Mouse (Mus musculus) myocyte (in vitro differentiated cells): ENCODE results near the gene Fstl1. TPM values are rescaled to one million over a fixed set of nuclear protein-coding genes. Genes with fewer than 3 reads are reported as not detected.

ENCODE experiments used
- H3K27me3 ChIP-seq: one replicate; pipeline ENCODE4 v1.6.1; 2011; ENCODE audit not compliant: control insufficient read depth, insufficient read depth, insufficient read length
- H3K36me3 ChIP-seq: one replicate; pipeline ENCODE4 v1.6.1; 2011; ENCODE audit not compliant: control insufficient read depth, insufficient read depth
- H3K4me2 ChIP-seq: one replicate; pipeline ENCODE4 v1.6.1; 2011; ENCODE audit warnings: low read depth, control low read depth
- H3K4me3 ChIP-seq: one replicate; pipeline ENCODE4 v1.5.1; 2011; ENCODE audit warnings: mild to moderate bottlenecking, control low read depth, moderate library complexity
- H3K79me2 ChIP-seq: one replicate; pipeline ENCODE4 v1.6.1; 2011; ENCODE audit not compliant: control insufficient read depth, insufficient read depth
- H3ac ChIP-seq: one replicate; pipeline ENCODE4 v1.6.1; 2011; ENCODE audit not compliant: control insufficient read depth, insufficient read length
- CEBPB ChIP-seq: IDR thresholded peaks from 2 replicates; pipeline ENCODE4 v1.6.1; 2011; ENCODE audit warnings: mild to moderate bottlenecking, moderate library complexity; ENCODE audit not compliant: poor library complexity, insufficient read depth, severe bottlenecking
- E2F4 ChIP-seq: IDR thresholded peaks from one replicate; pipeline ENCODE4 v1.6.1; 2011; ENCODE audit warnings: mild to moderate bottlenecking, control low read depth, moderate library complexity; ENCODE audit not compliant: insufficient read depth
- MAX ChIP-seq: IDR thresholded peaks from one replicate; pipeline ENCODE4 v1.6.1; 2011; ENCODE audit warnings: low read depth, mild to moderate bottlenecking, control low read depth
- MYOD1 ChIP-seq, 3 experiments: IDR thresholded peaks; one replicate each; pipeline ENCODE4 v1.6.1; 2011; ENCODE audit warnings: control low read depth in 2 of 3, low read depth in 2 of 3, mild to moderate bottlenecking in 2 of 3, moderate library complexity in 1 of 3; ENCODE audit not compliant: insufficient read length in 2 of 3, control insufficient read depth in 1 of 3
- MYOG ChIP-seq, 3 experiments: IDR thresholded peaks; one replicate each; pipeline ENCODE4 v1.6.1; 2011; ENCODE audit warnings: control low read depth in 2 of 3, low read depth in 2 of 3, mild to moderate bottlenecking in 2 of 3; ENCODE audit not compliant: insufficient read length in 2 of 3, control insufficient read depth in 1 of 3, insufficient read depth in 1 of 3
- POLR2A ChIP-seq: IDR thresholded peaks from one replicate; pipeline ENCODE4 v1.6.1; 2011; ENCODE audit warnings: low read depth, mild to moderate bottlenecking, control low read depth, moderate library complexity; ENCODE audit not compliant: insufficient read length
- POLR2AphosphoS2 ChIP-seq: IDR thresholded peaks from one replicate; pipeline ENCODE4 v1.6.1; 2011; ENCODE audit warnings: low read depth, control low read depth; ENCODE audit not compliant: insufficient read length
- REST ChIP-seq: IDR thresholded peaks from one replicate; pipeline ENCODE4 v1.6.1; 2011; ENCODE audit warnings: mild to moderate bottlenecking, control low read depth, moderate library complexity; ENCODE audit not compliant: insufficient read depth, insufficient read length
- SRF ChIP-seq: IDR thresholded peaks from one replicate; pipeline ENCODE4 v1.6.1; 2011; ENCODE audit warnings: low read depth; ENCODE audit not compliant: control insufficient read depth, insufficient read length
- TCF12 ChIP-seq: IDR thresholded peaks from one replicate; pipeline ENCODE4 v1.6.1; 2011; ENCODE audit warnings: mild to moderate bottlenecking, control low read depth; ENCODE audit not compliant: poor library complexity, insufficient read depth, severe bottlenecking
- TCF3 ChIP-seq: IDR thresholded peaks from one replicate; pipeline ENCODE4 v1.6.1; 2011; ENCODE audit warnings: low read depth, control low read depth; ENCODE audit not compliant: insufficient read length
- USF1 ChIP-seq: IDR thresholded peaks from one replicate; pipeline ENCODE4 v1.6.1; 2011; ENCODE audit warnings: low read depth, mild to moderate bottlenecking, control low read depth, moderate library complexity
- polyA plus RNA-seq: library from polyadenylated mRNA; unstranded; fragments of >200 nt; fragmentation: generic; extraction: Trizol; gene quantifications from one replicate; pipeline ENCODE4 v1.2.1, GENCODE M21; 2012; ENCODE audit warnings: missing spikeins

Gene Fstl1
- polyA plus RNA-seq, 1 experiment: 134 TPM

DNA sequence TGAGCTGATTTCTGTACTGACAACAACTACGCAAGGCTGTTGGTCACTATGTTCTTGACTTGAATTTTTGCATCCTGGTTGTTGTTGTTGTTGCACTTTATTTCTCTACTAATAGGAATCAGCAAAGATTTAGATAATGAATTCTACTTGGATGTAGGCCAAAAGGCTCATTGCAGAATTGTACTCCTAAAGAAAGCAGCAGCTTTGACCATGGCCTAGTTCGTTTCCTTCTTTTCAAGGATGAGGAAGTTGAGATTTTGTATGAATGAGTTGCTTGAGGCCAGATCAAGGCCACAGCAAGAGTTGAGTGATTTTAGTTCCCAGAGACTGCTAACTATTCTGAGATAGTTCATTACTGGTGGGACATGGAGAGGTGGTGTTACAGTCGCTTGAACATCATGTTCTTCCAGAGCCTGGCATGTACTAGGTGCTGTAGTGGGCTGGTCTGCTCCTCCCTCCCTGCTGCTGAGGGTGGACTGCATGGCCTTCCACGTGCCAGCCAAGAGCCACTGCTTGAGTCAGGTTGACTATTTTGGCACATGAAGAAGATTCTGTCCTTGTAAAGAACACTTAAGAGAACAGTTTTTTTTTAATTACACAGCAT, 94.5 kb downstream of the Fstl1 start:
- Histone ChIP-seq H3K79me2 (peaks cover 71% of the 10 kb centered on the region), H3K36me3 (peaks cover 4% of the 10 kb centered on the region), H3K4me2 (peak overlapping the region; percentile 9), H3K27me3 (no peaks in the 10 kb centered on the region), H3K4me3 (no peak overlapping the region), H3ac (no peak overlapping the region)
- no peak for TF ChIP-seq TCF12
- TF ChIP-seq USF1: no peak
- TF ChIP-seq TCF3: no peak
- no peak for TF ChIP-seq MAX
- no peak for TF ChIP-seq E2F4

DNA sequence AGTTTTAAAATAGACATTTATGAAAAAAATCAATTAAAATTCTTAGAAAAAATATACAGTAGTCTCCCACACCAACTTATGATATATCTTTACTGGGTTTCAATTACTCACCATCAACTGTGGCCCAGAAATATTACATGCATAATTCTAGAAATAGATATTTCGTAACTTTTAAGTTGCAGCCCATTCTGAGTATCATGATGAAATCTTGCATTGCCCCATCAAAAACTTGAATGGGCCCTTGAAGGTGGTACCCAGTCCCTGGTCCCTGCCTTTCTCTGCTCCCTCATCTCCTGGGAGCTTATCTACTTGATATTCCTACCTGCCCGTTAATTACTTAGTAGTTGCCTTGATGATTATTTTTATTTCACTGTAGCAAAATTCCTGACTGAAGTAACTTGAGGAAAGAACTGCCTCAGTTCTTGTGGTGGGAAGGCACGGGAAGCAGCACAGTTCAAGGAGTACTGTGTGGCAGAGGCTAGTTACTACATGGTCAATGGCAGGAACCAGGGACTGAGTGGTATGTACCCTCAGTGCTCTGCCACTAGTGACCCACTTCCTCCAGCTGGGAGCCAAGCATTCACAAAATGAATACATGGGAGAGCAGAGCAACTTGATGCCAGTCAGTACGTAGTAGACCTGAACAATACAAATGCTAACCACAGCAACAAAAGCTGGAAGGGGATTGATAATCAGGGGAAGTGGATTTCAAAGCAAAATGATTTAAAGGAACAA, 98.0 kb downstream of the Fstl1 start:
- no peak overlapping the region for H3K4me2 ChIP-seq
- no peak overlapping the region for H3ac ChIP-seq
- TF ChIP-seq TCF3: no peak
- TF ChIP-seq MYOD1 (IDR thresholded peaks at IDR 0.05; ENCODE audit: control insufficient read depth in 1 of 3, insufficient read length in 2 of 3, low read depth in 2 of 3): no peak
- TF ChIP-seq REST: no peak
- TF ChIP-seq CEBPB: no peak
- TF ChIP-seq MYOG (IDR thresholded peaks at IDR 0.05; ENCODE audit: control insufficient read depth in 1 of 3, insufficient read depth in 1 of 3, insufficient read length in 2 of 3, low read depth in 2 of 3): no peak
- TF ChIP-seq TCF12: no peak
- no peak for TF ChIP-seq USF1
- TF ChIP-seq POLR2A: no peak
- no peak for TF ChIP-seq E2F4
- no peak for TF ChIP-seq MAX
- TF ChIP-seq SRF: no peak
- no peak for TF ChIP-seq POLR2AphosphoS2
- no peaks in the 10 kb centered on the region for H3K27me3 ChIP-seq
- H3K4me3 ChIP-seq: no peak overlapping the region
- H3K79me2 ChIP-seq: peaks cover 98% of the 10 kb centered on the region
- peaks cover 26% of the 10 kb centered on the region for H3K36me3 ChIP-seq

DNA sequence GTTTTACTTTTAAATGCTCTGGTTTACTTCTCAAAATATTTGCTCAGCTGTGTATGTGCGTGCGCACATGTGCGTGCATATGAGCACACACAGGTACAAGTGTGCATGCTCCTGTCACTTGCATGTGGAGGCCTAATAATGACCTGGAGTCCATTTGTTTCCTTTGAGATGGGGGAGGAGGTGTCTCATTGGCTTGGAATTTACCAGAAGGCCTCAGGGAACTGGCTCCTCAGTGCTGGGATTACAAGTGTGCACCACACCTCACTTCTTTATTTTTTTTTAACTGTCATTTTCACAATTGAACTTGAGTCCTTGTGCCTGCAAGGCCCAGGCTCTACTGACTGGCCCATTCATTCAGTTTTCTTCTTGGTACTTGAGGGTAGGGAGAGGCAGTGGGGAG, 100.7 kb downstream of the Fstl1 start:
- peaks cover 49% of the 10 kb centered on the region for H3K36me3 ChIP-seq

DNA sequence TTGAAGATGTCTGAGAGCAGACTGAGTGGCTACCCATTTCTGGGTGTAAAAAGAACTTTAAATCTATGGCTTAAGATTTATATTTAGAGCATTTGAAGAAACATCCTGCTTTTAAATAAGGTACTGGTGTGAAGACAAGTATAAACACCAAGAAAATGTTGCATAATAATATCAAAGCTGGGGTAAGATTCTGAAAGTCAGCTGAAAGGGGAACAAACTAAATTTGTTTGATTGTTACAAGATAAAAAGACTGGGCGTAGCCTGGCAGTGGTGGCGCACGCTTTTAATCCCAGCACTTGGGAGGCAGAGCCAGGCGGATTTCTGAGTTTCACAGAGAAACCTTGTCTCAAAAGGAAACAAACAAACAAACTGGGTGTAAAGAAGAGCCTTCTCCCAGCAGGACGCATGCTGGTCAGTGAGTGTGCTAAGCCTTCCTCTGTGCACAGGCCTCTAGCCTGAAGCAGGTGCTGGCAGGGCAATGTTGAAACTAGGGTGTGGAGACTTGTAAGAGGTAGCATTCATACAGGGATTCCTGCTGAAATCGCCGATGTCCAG, 102.4 kb downstream of the Fstl1 start:
- Histone ChIP-seq H3ac (no peak overlapping the region), H3K4me3 (no peak overlapping the region), H3K79me2 (peaks cover 74% of the 10 kb centered on the region), H3K4me2 (no peak overlapping the region), H3K27me3 (no peaks in the 10 kb centered on the region), H3K36me3 (peaks cover 65% of the 10 kb centered on the region)
- TF ChIP-seq REST (no peak), POLR2A (no peak), USF1 (no peak), TCF12 (no peak), TCF3 (no peak), MAX (no peak), SRF (no peak), E2F4 (no peak), CEBPB (no peak), MYOG (IDR thresholded peaks at IDR 0.05; ENCODE audit: control insufficient read depth in 1 of 3, insufficient read depth in 1 of 3, insufficient read length in 2 of 3, low read depth in 2 of 3) (no peak), POLR2AphosphoS2 (no peak), MYOD1 (IDR thresholded peaks at IDR 0.05; ENCODE audit: control insufficient read depth in 1 of 3, insufficient read length in 2 of 3, low read depth in 2 of 3) (no peak)

More for the DNA sequence above, 100.7 kb downstream of the Fstl1 start:
- TF ChIP-seq MYOG (IDR thresholded peaks at IDR 0.05; ENCODE audit: control insufficient read depth in 1 of 3, insufficient read depth in 1 of 3, insufficient read length in 2 of 3, low read depth in 2 of 3) (no peak), REST (no peak), MYOD1 (IDR thresholded peaks at IDR 0.05; ENCODE audit: control insufficient read depth in 1 of 3, insufficient read length in 2 of 3, low read depth in 2 of 3) (no peak)
- Histone ChIP-seq H3K79me2 (peaks cover 83% of the 10 kb centered on the region), H3K4me2 (no peak overlapping the region), H3K27me3 (no peaks in the 10 kb centered on the region), H3K4me3 (no peak overlapping the region), H3ac (no peak overlapping the region)

DNA sequence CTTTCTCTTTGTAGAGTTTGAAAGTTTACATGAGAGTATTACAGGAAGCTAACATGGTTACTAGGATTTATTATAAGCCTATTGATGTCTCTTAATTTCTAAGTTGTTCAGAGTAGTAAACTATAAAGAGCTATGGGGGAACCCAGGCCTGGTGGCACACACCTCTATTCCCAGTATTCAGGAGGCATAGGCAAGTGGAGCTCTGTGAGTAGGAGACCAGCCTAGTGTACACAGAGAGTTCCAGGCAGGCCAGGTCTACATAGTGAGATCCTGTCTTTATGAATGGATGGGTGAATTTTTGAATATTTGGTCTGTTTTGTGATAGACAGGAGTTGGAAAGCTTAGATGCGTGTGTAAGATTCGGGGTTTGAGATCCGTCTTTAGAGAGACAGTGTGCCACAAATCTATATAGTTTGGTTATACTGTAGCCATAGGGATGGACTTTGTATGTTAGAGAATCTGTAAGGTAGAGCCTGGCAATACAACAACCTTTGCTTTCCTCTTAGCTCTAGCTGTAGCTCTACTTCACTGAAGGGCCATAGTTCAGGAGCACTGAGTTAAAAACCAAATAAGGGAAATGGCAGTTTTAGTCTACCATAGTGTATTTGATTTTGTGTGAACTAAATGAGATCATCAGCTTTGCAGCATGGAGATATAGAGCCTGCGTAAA, 103.2 kb downstream of the Fstl1 start:
- Histone ChIP-seq H3K4me3 (no peak overlapping the region), H3K79me2 (peaks cover 67% of the 10 kb centered on the region), H3K4me2 (no peak overlapping the region), H3K36me3 (peaks cover 68% of the 10 kb centered on the region), H3ac (no peak overlapping the region), H3K27me3 (no peaks in the 10 kb centered on the region)
- TF ChIP-seq CEBPB (no peak), MAX (no peak), POLR2A (no peak), USF1 (no peak), SRF (no peak), TCF12 (no peak), MYOG (IDR thresholded peaks at IDR 0.05; ENCODE audit: control insufficient read depth in 1 of 3, insufficient read depth in 1 of 3, insufficient read length in 2 of 3, low read depth in 2 of 3) (no peak), TCF3 (no peak), E2F4 (no peak), POLR2AphosphoS2 (no peak)
